Mouse (Mus musculus): ENCODE results near the gene Ppfibp2. TPM values are rescaled to one million over a fixed set of nuclear protein-coding genes. Genes with fewer than 3 reads are reported as not detected.

Gene Ppfibp2
- total and polyA plus RNA-seq, 2 experiments = 9.9 to 20.9 TPM

GRCm38 (mm10) chr7:107600651-107601050, 5.6 kb downstream of the Ppfibp2 start:
- H3K9ac ChIP-seq (ENCODE audit: low read depth, low read length) = no peak overlapping the region
- H3K36me3 ChIP-seq (ENCODE audit: control insufficient read depth, insufficient read depth, low read length) = 0 out of 2 replicates have a peak, but pooled peaks cover 4% of the 10 kb centered on the region
- no peak overlapping the region for H3K4me3 ChIP-seq (ENCODE audit: insufficient read depth, low read depth, low read length)
- DNase-seq (ENCODE audit: extremely low read depth, low read depth, low spot score) = peak; percentile 96
- 22% methylated on average over 5 of the region's 5 CpGs for WGBS
- H3K4me1 ChIP-seq (ENCODE audit: control insufficient read depth, insufficient read depth, low read length) = peaks cover 13% of the 10 kb centered on the region
- no peak for TF ChIP-seq POLR2A (IDR thresholded peaks at IDR 0.05; ENCODE audit: extremely low read depth, insufficient read depth, low read length)
- TF ChIP-seq CTCF (IDR thresholded peaks at IDR 0.05; ENCODE audit: low read depth, low read length) = no peak
- peak overlapping the region; percentile 54 for H3K27ac ChIP-seq (replicated peaks; ENCODE audit: insufficient read depth, low read depth, low read length)
- no peaks in the 10 kb centered on the region for H3K27me3 ChIP-seq (ENCODE audit: control insufficient read depth, insufficient read depth, low read length)
- peaks cover 56% of the 10 kb centered on the region for H3K79me2 ChIP-seq (ENCODE audit: control insufficient read depth, insufficient read depth, low read length)

- no peak overlapping the region for H3K9ac ChIP-seq (ENCODE audit: low read depth, low read length)
- no peak for DNase-seq (ENCODE audit: extremely low read depth, low read depth, low spot score)
- H3K79me2 ChIP-seq (ENCODE audit: control insufficient read depth, insufficient read depth, low read length) = peaks cover 63% of the 10 kb centered on the region
- H3K4me3 ChIP-seq (ENCODE audit: insufficient read depth, low read depth, low read length) = no peak overlapping the region
- 0 out of 2 replicates have a peak, but pooled peaks cover 6% of the 10 kb centered on the region for H3K36me3 ChIP-seq (ENCODE audit: control insufficient read depth, insufficient read depth, low read length)
- H3K27ac ChIP-seq (replicated peaks; ENCODE audit: insufficient read depth, low read depth, low read length) = no peak overlapping the region
- H3K27me3 ChIP-seq (ENCODE audit: control insufficient read depth, insufficient read depth, low read length) = no peaks in the 10 kb centered on the region
- no peak for TF ChIP-seq CTCF (IDR thresholded peaks at IDR 0.05; ENCODE audit: low read depth, low read length)
- no peak for TF ChIP-seq POLR2A (IDR thresholded peaks at IDR 0.05; ENCODE audit: extremely low read depth, insufficient read depth, low read length)
- WGBS = 81% methylated on average over 4 of the region's 4 CpGs
- H3K4me1 ChIP-seq (ENCODE audit: control insufficient read depth, insufficient read depth, low read length) = peaks cover 13% of the 10 kb centered on the region
Measured at GRCm38 (mm10) chr7:107602505-107602904, 7.5 kb downstream of the Ppfibp2 start.

GRCm38 (mm10) chr7:107602913-107603312, 7.9 kb downstream of the Ppfibp2 start:
- TF ChIP-seq POLR2A (IDR thresholded peaks at IDR 0.05; ENCODE audit: extremely low read depth, insufficient read depth, low read length) = no peak
- no peak for TF ChIP-seq CTCF (IDR thresholded peaks at IDR 0.05; ENCODE audit: low read depth, low read length)
- 0 out of 2 replicates have a peak, but pooled peaks cover 6% of the 10 kb centered on the region for H3K36me3 ChIP-seq (ENCODE audit: control insufficient read depth, insufficient read depth, low read length)
- H3K9ac ChIP-seq (ENCODE audit: low read depth, low read length) = no peak overlapping the region
- H3K4me3 ChIP-seq (ENCODE audit: insufficient read depth, low read depth, low read length) = no peak overlapping the region
- H3K79me2 ChIP-seq (ENCODE audit: control insufficient read depth, insufficient read depth, low read length) = peaks cover 58% of the 10 kb centered on the region
- H3K27me3 ChIP-seq (ENCODE audit: control insufficient read depth, insufficient read depth, low read length) = no peaks in the 10 kb centered on the region
- no peak overlapping the region for H3K27ac ChIP-seq (replicated peaks; ENCODE audit: insufficient read depth, low read depth, low read length)
- peaks cover 13% of the 10 kb centered on the region for H3K4me1 ChIP-seq (ENCODE audit: control insufficient read depth, insufficient read depth, low read length)
- 89% methylated on average over 6 of the region's 6 CpGs for WGBS
- no peak for DNase-seq (ENCODE audit: extremely low read depth, low read depth, low spot score)

- no peak overlapping the region for H3K9ac ChIP-seq (ENCODE audit: low read depth, low read length)
- 73% methylated on average over 1 of the region's 1 CpGs for WGBS
Measured at GRCm38 (mm10) chr7:107607766-107608165, 12.8 kb downstream of the Ppfibp2 start.

GRCm38 (mm10) chr7:107609622-107610255, 14.7 kb downstream of the Ppfibp2 start:
- peaks cover 38% of the 10 kb centered on the region for H3K79me2 ChIP-seq (ENCODE audit: control insufficient read depth, insufficient read depth, low read length)
- peaks cover 10% of the 10 kb centered on the region for H3K4me1 ChIP-seq (ENCODE audit: control insufficient read depth, insufficient read depth, low read length)
- H3K27ac ChIP-seq (replicated peaks; ENCODE audit: insufficient read depth, low read depth, low read length) = no peak overlapping the region
- TF ChIP-seq CTCF (IDR thresholded peaks at IDR 0.05; ENCODE audit: low read depth, low read length) = no peak
- TF ChIP-seq POLR2A (IDR thresholded peaks at IDR 0.05; ENCODE audit: extremely low read depth, insufficient read depth, low read length) = no peak
- 78% methylated on average over 2 of the region's 2 CpGs for WGBS
- H3K4me3 ChIP-seq (ENCODE audit: insufficient read depth, low read depth, low read length) = no peak overlapping the region
- 0 out of 2 replicates have a peak, but pooled peaks cover 3% of the 10 kb centered on the region for H3K36me3 ChIP-seq (ENCODE audit: control insufficient read depth, insufficient read depth, low read length)
- no peaks in the 10 kb centered on the region for H3K27me3 ChIP-seq (ENCODE audit: control insufficient read depth, insufficient read depth, low read length)
- no peak for DNase-seq (ENCODE audit: extremely low read depth, low read depth, low spot score)
- no peak overlapping the region for H3K9ac ChIP-seq (ENCODE audit: low read depth, low read length)

More at GRCm38 (mm10) chr7:107607766-107608165, 12.8 kb downstream of the Ppfibp2 start:
- no peak for DNase-seq (ENCODE audit: extremely low read depth, low read depth, low spot score)
- Histone ChIP-seq H3K4me3 (ENCODE audit: insufficient read depth, low read depth, low read length) (no peak overlapping the region), H3K79me2 (ENCODE audit: control insufficient read depth, insufficient read depth, low read length) (peaks cover 43% of the 10 kb centered on the region), H3K4me1 (ENCODE audit: control insufficient read depth, insufficient read depth, low read length) (peaks cover 10% of the 10 kb centered on the region), H3K27ac (replicated peaks; ENCODE audit: insufficient read depth, low read depth, low read length) (no peak overlapping the region), H3K27me3 (ENCODE audit: control insufficient read depth, insufficient read depth, low read length) (no peaks in the 10 kb centered on the region), H3K36me3 (ENCODE audit: control insufficient read depth, insufficient read depth, low read length) (0 out of 2 replicates have a peak, but pooled peaks cover 3% of the 10 kb centered on the region)
- TF ChIP-seq CTCF (IDR thresholded peaks at IDR 0.05; ENCODE audit: low read depth, low read length) = no peak
- no peak for TF ChIP-seq POLR2A (IDR thresholded peaks at IDR 0.05; ENCODE audit: extremely low read depth, insufficient read depth, low read length)

GRCm38 (mm10) chr7:107610880-107611279, 15.9 kb downstream of the Ppfibp2 start:
- H3K27me3 ChIP-seq (ENCODE audit: control insufficient read depth, insufficient read depth, low read length) = no peaks in the 10 kb centered on the region
- H3K4me1 ChIP-seq (ENCODE audit: control insufficient read depth, insufficient read depth, low read length) = peaks cover 10% of the 10 kb centered on the region
- 29% methylated on average over 5 of the region's 5 CpGs for WGBS
- no peak overlapping the region for H3K9ac ChIP-seq (ENCODE audit: low read depth, low read length)
- peak; percentile 91 for DNase-seq (ENCODE audit: extremely low read depth, low read depth, low spot score)
- H3K27ac ChIP-seq (replicated peaks; ENCODE audit: insufficient read depth, low read depth, low read length) = peak overlapping the region; percentile 54
- no peak overlapping the region for H3K4me3 ChIP-seq (ENCODE audit: insufficient read depth, low read depth, low read length)
- peaks cover 36% of the 10 kb centered on the region for H3K79me2 ChIP-seq (ENCODE audit: control insufficient read depth, insufficient read depth, low read length)
- TF ChIP-seq CTCF (IDR thresholded peaks at IDR 0.05; ENCODE audit: low read depth, low read length) (no peak), POLR2A (IDR thresholded peaks at IDR 0.05; ENCODE audit: extremely low read depth, insufficient read depth, low read length) (no peak)
- H3K36me3 ChIP-seq (ENCODE audit: control insufficient read depth, insufficient read depth, low read length) = peaks cover 5% of the 10 kb centered on the region; the same call in 1 of the 2 replicates
